Mouse (Mus musculus): ENCODE measurements around the gene Foxn3. TPM values are rescaled to one million over a fixed set of nuclear protein-coding genes. Genes with fewer than 3 reads are reported as not detected.

Foxn3 gene
- polyA plus RNA-seq, 1 experiment from 2014 or later, result 69.1 TPM

GRCm38 (mm10) chr12:99489001-99489592 lies 74.3 kb downstream of the Foxn3 start:
- 70% methylated on average over 4 of the region's 4 CpGs for WGBS

GRCm38 (mm10) chr12:99480372-99480771 lies 83.0 kb downstream of the Foxn3 start:
- H3K9ac ChIP-seq, result no peak overlapping the region
- no peak overlapping the region for H3K4me2 ChIP-seq
- DNase-seq, result no peak
- H3K4me1 ChIP-seq (ENCODE audit: insufficient read depth), result no peaks in the 10 kb centered on the region
- no peaks in the 10 kb centered on the region for H3K36me3 ChIP-seq (ENCODE audit: insufficient read depth)
- H3K9me3 ChIP-seq (ENCODE audit: low read depth, low read length), result no peaks in the 10 kb centered on the region
- no peak for ATAC-seq (ENCODE audit: insufficient read depth)
- no peaks in the 10 kb centered on the region for H3K27me3 ChIP-seq (ENCODE audit: insufficient read depth, low read length)
- no peak overlapping the region for H3K4me3 ChIP-seq (ENCODE audit: low read depth, low read length)
- 73% methylated on average over 3 of the region's 3 CpGs for WGBS
- no peak overlapping the region for H3K27ac ChIP-seq (ENCODE audit: low read depth)
- TF ChIP-seq CTCF (IDR thresholded peaks at IDR 0.05; ENCODE audit: low read depth), result no peak

More at GRCm38 (mm10) chr12:99489001-99489592, 74.3 kb downstream of the Foxn3 start:
- DNase-seq, result no peak
- TF ChIP-seq CTCF (IDR thresholded peaks at IDR 0.05; ENCODE audit: low read depth), result no peak
- Histone ChIP-seq H3K9me3 (ENCODE audit: low read depth, low read length) (no peaks in the 10 kb centered on the region), H3K4me1 (ENCODE audit: insufficient read depth) (no peaks in the 10 kb centered on the region), H3K27ac (ENCODE audit: low read depth) (no peak overlapping the region), H3K36me3 (ENCODE audit: insufficient read depth) (no peaks in the 10 kb centered on the region), H3K4me2 (no peak overlapping the region), H3K9ac (no peak overlapping the region), H3K4me3 (ENCODE audit: low read depth, low read length) (no peak overlapping the region), H3K27me3 (ENCODE audit: insufficient read depth, low read length) (no peaks in the 10 kb centered on the region)
- no peak for ATAC-seq (ENCODE audit: insufficient read depth)

GRCm38 (mm10) chr12:99474176-99474575 lies 89.2 kb downstream of the Foxn3 start:
- no peaks in the 10 kb centered on the region for H3K4me1 ChIP-seq (ENCODE audit: insufficient read depth)
- H3K9ac ChIP-seq, result no peak overlapping the region
- no peak overlapping the region for H3K27ac ChIP-seq (ENCODE audit: low read depth)
- TF ChIP-seq CTCF (IDR thresholded peaks at IDR 0.05; ENCODE audit: low read depth), result no peak
- peak; percentile 63 for DNase-seq
- H3K4me3 ChIP-seq (ENCODE audit: low read depth, low read length), result no peak overlapping the region
- no peak overlapping the region for H3K4me2 ChIP-seq
- no peaks in the 10 kb centered on the region for H3K9me3 ChIP-seq (ENCODE audit: low read depth, low read length)
- 24% methylated on average over 5 of the region's 5 CpGs for WGBS
- no peaks in the 10 kb centered on the region for H3K36me3 ChIP-seq (ENCODE audit: insufficient read depth)
- peak; percentile 24; the same call in 1 of the 2 replicates for ATAC-seq (ENCODE audit: insufficient read depth)
- H3K27me3 ChIP-seq (ENCODE audit: insufficient read depth, low read length), result no peaks in the 10 kb centered on the region

GRCm38 (mm10) chr12:99473406-99474133 lies 89.8 kb downstream of the Foxn3 start:
- 74% methylated on average over 10 of the region's 10 CpGs for WGBS
- H3K9me3 ChIP-seq (ENCODE audit: low read depth, low read length), result no peaks in the 10 kb centered on the region
- H3K36me3 ChIP-seq (ENCODE audit: insufficient read depth), result no peaks in the 10 kb centered on the region
- no peak overlapping the region for H3K27ac ChIP-seq (ENCODE audit: low read depth)
- no peaks in the 10 kb centered on the region for H3K4me1 ChIP-seq (ENCODE audit: insufficient read depth)
- ATAC-seq (ENCODE audit: insufficient read depth) (no peak), DNase-seq (no peak)
- TF ChIP-seq CTCF (IDR thresholded peaks at IDR 0.05; ENCODE audit: low read depth), result no peak
- no peak overlapping the region for H3K9ac ChIP-seq
- H3K4me3 ChIP-seq (ENCODE audit: low read depth, low read length), result no peak overlapping the region
- no peaks in the 10 kb centered on the region for H3K27me3 ChIP-seq (ENCODE audit: insufficient read depth, low read length)
- H3K4me2 ChIP-seq, result no peak overlapping the region

DNA sequence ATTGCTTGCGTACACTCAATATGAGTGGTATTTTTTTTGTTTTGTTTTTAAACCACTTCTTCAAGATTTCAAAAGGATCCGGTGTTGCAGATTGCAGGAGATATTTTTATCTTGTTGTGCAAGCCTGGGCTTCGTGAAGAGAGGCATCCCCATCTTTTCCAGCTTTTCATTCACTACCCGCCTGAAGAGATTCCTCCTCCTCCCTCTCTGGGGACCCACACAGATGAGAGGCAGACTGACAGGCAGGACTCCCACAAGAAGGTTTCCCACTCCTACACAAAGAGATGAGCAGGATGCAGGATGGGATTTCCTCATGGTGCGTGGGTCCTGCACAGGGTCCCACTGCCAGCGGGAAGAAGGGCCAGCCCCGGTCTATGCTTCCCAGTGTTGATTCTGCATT lies 92.0 kb downstream of the Foxn3 start:
- Histone ChIP-seq H3K36me3 (ENCODE audit: insufficient read depth) (no peaks in the 10 kb centered on the region), H3K4me2 (no peak overlapping the region), H3K9me3 (ENCODE audit: low read depth, low read length) (no peaks in the 10 kb centered on the region), H3K4me3 (ENCODE audit: low read depth, low read length) (no peak overlapping the region), H3K9ac (no peak overlapping the region), H3K27ac (ENCODE audit: low read depth) (no peak overlapping the region), H3K4me1 (ENCODE audit: insufficient read depth) (peaks cover 8% of the 10 kb centered on the region; the same call in 1 of the 2 replicates), H3K27me3 (ENCODE audit: insufficient read depth, low read length) (no peaks in the 10 kb centered on the region)
- WGBS, result 81% methylated on average over 7 of the region's 7 CpGs
- ATAC-seq (ENCODE audit: insufficient read depth), result no peak
- no peak for TF ChIP-seq CTCF (IDR thresholded peaks at IDR 0.05; ENCODE audit: low read depth)
- no peak for DNase-seq

GRCm38 (mm10) chr12:99467884-99468311 lies 95.5 kb downstream of the Foxn3 start:
- no peaks in the 10 kb centered on the region for H3K9me3 ChIP-seq (ENCODE audit: low read depth, low read length)
- H3K4me3 ChIP-seq (ENCODE audit: low read depth, low read length), result no peak overlapping the region
- H3K36me3 ChIP-seq (ENCODE audit: insufficient read depth), result no peaks in the 10 kb centered on the region
- ATAC-seq (ENCODE audit: insufficient read depth) (peak; percentile 84), DNase-seq (peak; percentile 64)
- peak overlapping the region; percentile 31 for H3K4me2 ChIP-seq
- 45% methylated on average over 15 of the region's 15 CpGs for WGBS
- no peak overlapping the region for H3K9ac ChIP-seq
- peaks cover 8% of the 10 kb centered on the region; the same call in 1 of the 2 replicates for H3K4me1 ChIP-seq (ENCODE audit: insufficient read depth)
- H3K27ac ChIP-seq (ENCODE audit: low read depth), result no peak overlapping the region
- no peaks in the 10 kb centered on the region for H3K27me3 ChIP-seq (ENCODE audit: insufficient read depth, low read length)
- no peak for TF ChIP-seq CTCF (IDR thresholded peaks at IDR 0.05; ENCODE audit: low read depth)

GRCm38 (mm10) chr12:99467256-99467883 lies 96.0 kb downstream of the Foxn3 start:
- Histone ChIP-seq H3K27ac (ENCODE audit: low read depth) (no peak overlapping the region), H3K4me3 (ENCODE audit: low read depth, low read length) (no peak overlapping the region), H3K4me2 (peak overlapping the region; percentile 31), H3K9me3 (ENCODE audit: low read depth, low read length) (no peaks in the 10 kb centered on the region), H3K27me3 (ENCODE audit: insufficient read depth, low read length) (no peaks in the 10 kb centered on the region), H3K36me3 (ENCODE audit: insufficient read depth) (no peaks in the 10 kb centered on the region), H3K9ac (no peak overlapping the region), H3K4me1 (ENCODE audit: insufficient read depth) (peaks cover 8% of the 10 kb centered on the region; the same call in 1 of the 2 replicates)
- ATAC-seq (ENCODE audit: insufficient read depth) (peak; percentile 18; the same call in 1 of the 2 replicates), DNase-seq (no peak)
- no peak for TF ChIP-seq CTCF (IDR thresholded peaks at IDR 0.05; ENCODE audit: low read depth)
- WGBS, result 75% methylated on average over 12 of the region's 12 CpGs
